Mouse (Mus musculus): ENCODE data around the gene Lmf1. TPM values are rescaled to one million over a fixed set of nuclear protein-coding genes. Genes with fewer than 3 reads are reported as not detected.

The Lmf1 gene
- polyA plus RNA-seq, 1 experiment: 15.2 TPM

GRCm38 (mm10) chr17:25556630-25557354 lies 22.1 kb upstream of the Lmf1 start:
- TF ChIP-seq CTCF (IDR thresholded peaks at IDR 0.05; ENCODE audit: low read depth, low read length): no peak
- TF ChIP-seq EP300 (IDR thresholded peaks at IDR 0.05; ENCODE audit: insufficient read depth, low read depth, low read length): no peak
- no peak for TF ChIP-seq POLR2A (IDR thresholded peaks at IDR 0.05; ENCODE audit: insufficient read depth, low read length)
- Histone ChIP-seq H3K27me3 (ENCODE audit: control insufficient read depth, insufficient read depth, low read length, poor library complexity, severe bottlenecking) (no peaks in the 10 kb centered on the region), H3K27ac (ENCODE audit: insufficient read depth, low read length) (no peak overlapping the region), H3K4me1 (ENCODE audit: control insufficient read depth, insufficient read depth, low read length) (no peaks in the 10 kb centered on the region), H3K4me3 (ENCODE audit: low read depth, low read length) (peak overlapping the region; percentile 19; the same call in 1 of the 2 replicates), H3K36me3 (ENCODE audit: control insufficient read depth, insufficient read depth, low read length, poor library complexity, severe bottlenecking) (no peaks in the 10 kb centered on the region), H3K9me3 (replicated peaks; ENCODE audit: control insufficient read depth, insufficient read depth, low read length, poor library complexity, severe bottlenecking) (no peaks in the 10 kb centered on the region), H3K9ac (ENCODE audit: low read depth, poor library complexity, severe bottlenecking) (no peak overlapping the region; the same call in 1 of the 2 replicates)

GRCm38 (mm10) chr17:25559634-25560033 lies 19.3 kb upstream of the Lmf1 start:
- H3K9me3 ChIP-seq (replicated peaks; ENCODE audit: control insufficient read depth, insufficient read depth, low read length, poor library complexity, severe bottlenecking): no peaks in the 10 kb centered on the region
- H3K4me3 ChIP-seq (ENCODE audit: low read depth, low read length): no peak overlapping the region
- no peaks in the 10 kb centered on the region for H3K4me1 ChIP-seq (ENCODE audit: control insufficient read depth, insufficient read depth, low read length)
- H3K27me3 ChIP-seq (ENCODE audit: control insufficient read depth, insufficient read depth, low read length, poor library complexity, severe bottlenecking): no peaks in the 10 kb centered on the region
- TF ChIP-seq CTCF (IDR thresholded peaks at IDR 0.05; ENCODE audit: low read depth, low read length) (no peak), EP300 (IDR thresholded peaks at IDR 0.05; ENCODE audit: insufficient read depth, low read depth, low read length) (no peak), POLR2A (IDR thresholded peaks at IDR 0.05; ENCODE audit: insufficient read depth, low read length) (no peak)
- H3K36me3 ChIP-seq (ENCODE audit: control insufficient read depth, insufficient read depth, low read length, poor library complexity, severe bottlenecking): no peaks in the 10 kb centered on the region
- H3K9ac ChIP-seq (ENCODE audit: low read depth, poor library complexity, severe bottlenecking): no peak overlapping the region
- no peak overlapping the region for H3K27ac ChIP-seq (ENCODE audit: insufficient read depth, low read length)

DNA sequence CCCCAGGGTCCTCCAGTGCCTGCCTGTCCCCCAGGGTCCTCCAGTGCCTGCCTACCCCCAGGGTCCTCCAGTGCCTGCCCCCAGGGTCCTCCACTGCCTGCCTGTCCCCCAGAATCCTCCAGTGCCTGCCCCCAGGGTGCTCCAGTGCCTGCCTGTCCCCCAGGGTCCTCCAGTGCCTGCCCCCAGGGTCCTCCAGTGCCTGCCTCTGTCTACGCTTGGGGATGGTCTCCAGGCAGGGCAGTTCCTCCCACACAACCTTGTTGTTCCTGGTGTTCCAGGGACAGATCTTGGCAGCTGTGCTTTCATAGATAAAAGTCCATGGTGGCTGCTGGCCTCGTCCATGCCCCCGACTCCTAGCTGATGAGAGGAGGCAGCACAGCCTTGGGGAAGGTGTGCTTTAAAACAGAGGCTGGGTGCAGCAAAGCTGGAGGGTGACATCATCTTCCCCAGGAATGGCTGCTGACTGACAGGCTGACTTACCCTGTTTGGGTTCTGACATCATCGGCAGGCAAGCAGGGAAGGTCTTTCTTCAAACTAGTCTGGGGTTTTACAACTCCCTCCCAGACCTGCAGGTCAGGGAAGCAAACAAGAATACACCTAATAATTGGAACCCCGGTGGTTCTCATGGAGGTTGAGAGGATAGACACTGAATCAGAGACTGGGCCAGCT lies 18.2 kb upstream of the Lmf1 start:
- Histone ChIP-seq H3K9ac (ENCODE audit: low read depth, poor library complexity, severe bottlenecking) (no peak overlapping the region), H3K36me3 (ENCODE audit: control insufficient read depth, insufficient read depth, low read length, poor library complexity, severe bottlenecking) (no peaks in the 10 kb centered on the region), H3K27ac (ENCODE audit: insufficient read depth, low read length) (no peak overlapping the region), H3K27me3 (ENCODE audit: control insufficient read depth, insufficient read depth, low read length, poor library complexity, severe bottlenecking) (no peaks in the 10 kb centered on the region), H3K4me3 (ENCODE audit: low read depth, low read length) (no peak overlapping the region), H3K9me3 (replicated peaks; ENCODE audit: control insufficient read depth, insufficient read depth, low read length, poor library complexity, severe bottlenecking) (no peaks in the 10 kb centered on the region), H3K4me1 (ENCODE audit: control insufficient read depth, insufficient read depth, low read length) (no peaks in the 10 kb centered on the region)
- TF ChIP-seq CTCF (IDR thresholded peaks at IDR 0.05; ENCODE audit: low read depth, low read length) (no peak), POLR2A (IDR thresholded peaks at IDR 0.05; ENCODE audit: insufficient read depth, low read length) (no peak)

- H3K9me3 ChIP-seq (replicated peaks; ENCODE audit: control insufficient read depth, insufficient read depth, low read length, poor library complexity, severe bottlenecking): no peaks in the 10 kb centered on the region
- no peak overlapping the region for H3K4me3 ChIP-seq (ENCODE audit: low read depth, low read length)
- no peak overlapping the region for H3K27ac ChIP-seq (ENCODE audit: insufficient read depth, low read length)
- TF ChIP-seq POLR2A (IDR thresholded peaks at IDR 0.05; ENCODE audit: insufficient read depth, low read length) (no peak), CTCF (IDR thresholded peaks at IDR 0.05; ENCODE audit: low read depth, low read length) (no peak), EP300 (IDR thresholded peaks at IDR 0.05; ENCODE audit: insufficient read depth, low read depth, low read length) (no peak)
- H3K4me1 ChIP-seq (ENCODE audit: control insufficient read depth, insufficient read depth, low read length): no peaks in the 10 kb centered on the region
- H3K36me3 ChIP-seq (ENCODE audit: control insufficient read depth, insufficient read depth, low read length, poor library complexity, severe bottlenecking): no peaks in the 10 kb centered on the region
- no peak overlapping the region for H3K9ac ChIP-seq (ENCODE audit: low read depth, poor library complexity, severe bottlenecking)
- H3K27me3 ChIP-seq (ENCODE audit: control insufficient read depth, insufficient read depth, low read length, poor library complexity, severe bottlenecking): no peaks in the 10 kb centered on the region
Measured at GRCm38 (mm10) chr17:25561223-25562028, 17.5 kb upstream of the Lmf1 start.

DNA sequence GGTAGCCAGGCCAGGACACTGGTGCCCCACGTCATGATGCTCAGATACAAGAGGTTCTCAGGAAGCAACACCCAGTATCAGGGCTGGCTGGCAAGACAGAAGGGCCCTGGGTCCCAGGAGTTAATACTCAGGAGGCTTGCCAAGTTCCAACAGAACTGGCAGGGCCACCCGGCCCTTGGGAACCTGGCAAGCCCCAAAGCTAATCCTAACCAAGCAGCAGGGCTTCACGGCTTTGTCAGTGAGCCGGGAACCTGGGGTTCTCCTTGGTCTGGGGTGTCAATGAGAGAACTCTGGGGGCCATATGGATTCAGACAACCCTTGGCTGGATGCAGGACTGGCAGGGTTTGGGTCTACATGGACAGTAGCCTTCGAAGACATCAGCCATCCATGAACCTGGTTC lies 14.4 kb upstream of the Lmf1 start:
- Histone ChIP-seq H3K36me3 (ENCODE audit: control insufficient read depth, insufficient read depth, low read length, poor library complexity, severe bottlenecking) (no peaks in the 10 kb centered on the region), H3K9me3 (replicated peaks; ENCODE audit: control insufficient read depth, insufficient read depth, low read length, poor library complexity, severe bottlenecking) (no peaks in the 10 kb centered on the region), H3K4me1 (ENCODE audit: control insufficient read depth, insufficient read depth, low read length) (no peaks in the 10 kb centered on the region), H3K9ac (ENCODE audit: low read depth, poor library complexity, severe bottlenecking) (no peak overlapping the region), H3K4me3 (ENCODE audit: low read depth, low read length) (no peak overlapping the region), H3K27ac (ENCODE audit: insufficient read depth, low read length) (no peak overlapping the region), H3K27me3 (ENCODE audit: control insufficient read depth, insufficient read depth, low read length, poor library complexity, severe bottlenecking) (no peaks in the 10 kb centered on the region; the same call in 1 of the 2 replicates)
- TF ChIP-seq CTCF (IDR thresholded peaks at IDR 0.05; ENCODE audit: low read depth, low read length) (no peak), EP300 (IDR thresholded peaks at IDR 0.05; ENCODE audit: insufficient read depth, low read depth, low read length) (no peak), POLR2A (IDR thresholded peaks at IDR 0.05; ENCODE audit: insufficient read depth, low read length) (no peak)

Data from ES-Bruce4 (cell line).